Mouse (Mus musculus): Measurements from ENCODE around the gene Stap2. TPM values are rescaled to one million over a fixed set of nuclear protein-coding genes. Genes with fewer than 3 reads are reported as not detected.
A peak's percentile ranks its signal among the peaks of the same experiment; 100 is the strongest.

Gene Stap2
- polyA plus RNA-seq, 1 experiment, result 51.8 TPM

- no peak for TF ChIP-seq POLR2A (IDR thresholded peaks at IDR 0.05; ENCODE audit: borderline replicate concordance, insufficient read depth, low read length)
- TF ChIP-seq CTCF (IDR thresholded peaks at IDR 0.05; ENCODE audit: borderline replicate concordance, insufficient read depth, low read depth, low read length), result no peak
- peak in 1 of 2 experiments; percentile 29 for DNase-seq
- no peak overlapping the region for H3K4me3 ChIP-seq (replicated peaks; ENCODE audit: insufficient read depth, low read depth, low read length)
- H3K27ac ChIP-seq (ENCODE audit: insufficient read depth, low read length), result peak overlapping the region; percentile 56
- 88% methylated on average over 7 of the region's 7 CpGs for WGBS
- no peaks in the 10 kb centered on the region for H3K27me3 ChIP-seq (ENCODE audit: control insufficient read depth, insufficient read depth, low read length)
- peaks cover 63% of the 10 kb centered on the region for H3K4me1 ChIP-seq (ENCODE audit: control insufficient read depth, insufficient read depth, low read length)
Observed at GRCm38 (mm10) chr17:56031431-56031830, 26.0 kb upstream of the Stap2 start.

GRCm38 (mm10) chr17:56030919-56031318 lies 25.5 kb upstream of the Stap2 start:
- H3K27ac ChIP-seq (ENCODE audit: insufficient read depth, low read length), result peak overlapping the region; percentile 56
- peak in 1 of 2 experiments; percentile 45 for DNase-seq
- H3K4me1 ChIP-seq (ENCODE audit: control insufficient read depth, insufficient read depth, low read length), result peaks cover 68% of the 10 kb centered on the region
- 9% methylated on average over 5 of the region's 5 CpGs for WGBS
- H3K4me3 ChIP-seq (replicated peaks; ENCODE audit: insufficient read depth, low read depth, low read length), result no peak overlapping the region
- H3K27me3 ChIP-seq (ENCODE audit: control insufficient read depth, insufficient read depth, low read length), result no peaks in the 10 kb centered on the region
- TF ChIP-seq POLR2A (IDR thresholded peaks at IDR 0.05; ENCODE audit: borderline replicate concordance, insufficient read depth, low read length) (no peak), CTCF (IDR thresholded peaks at IDR 0.05; ENCODE audit: borderline replicate concordance, insufficient read depth, low read depth, low read length) (no peak; the same call in 1 of the 2 replicates)

GRCm38 (mm10) chr17:56030238-56030870 lies 25.0 kb upstream of the Stap2 start:
- no peak for TF ChIP-seq POLR2A (IDR thresholded peaks at IDR 0.05; ENCODE audit: borderline replicate concordance, insufficient read depth, low read length)
- no peak for TF ChIP-seq CTCF (IDR thresholded peaks at IDR 0.05; ENCODE audit: borderline replicate concordance, insufficient read depth, low read depth, low read length)
- peak; percentile 44 to 62 for DNase-seq
- Histone ChIP-seq H3K27ac (ENCODE audit: insufficient read depth, low read length) (peak overlapping the region; percentile 56), H3K4me1 (ENCODE audit: control insufficient read depth, insufficient read depth, low read length) (peaks cover 72% of the 10 kb centered on the region), H3K4me3 (replicated peaks; ENCODE audit: insufficient read depth, low read depth, low read length) (no peak overlapping the region), H3K27me3 (ENCODE audit: control insufficient read depth, insufficient read depth, low read length) (no peaks in the 10 kb centered on the region)
- WGBS, result 14% methylated on average over 9 of the region's 9 CpGs

- TF ChIP-seq POLR2A (IDR thresholded peaks at IDR 0.05; ENCODE audit: borderline replicate concordance, insufficient read depth, low read length), result no peak
- TF ChIP-seq CTCF (IDR thresholded peaks at IDR 0.05; ENCODE audit: borderline replicate concordance, insufficient read depth, low read depth, low read length), result no peak
- Histone ChIP-seq H3K27me3 (ENCODE audit: control insufficient read depth, insufficient read depth, low read length) (no peaks in the 10 kb centered on the region), H3K27ac (ENCODE audit: insufficient read depth, low read length) (peak overlapping the region; percentile 83), H3K4me1 (ENCODE audit: control insufficient read depth, insufficient read depth, low read length) (peaks cover 85% of the 10 kb centered on the region), H3K4me3 (replicated peaks; ENCODE audit: insufficient read depth, low read depth, low read length) (no peak overlapping the region)
- 4% methylated on average over 5 of the region's 5 CpGs for WGBS
- DNase-seq, result peak; percentile 73 to 76
Observed at GRCm38 (mm10) chr17:56027801-56028441, 22.5 kb upstream of the Stap2 start.

GRCm38 (mm10) chr17:56026881-56027280 lies 21.5 kb upstream of the Stap2 start:
- Histone ChIP-seq H3K4me1 (ENCODE audit: control insufficient read depth, insufficient read depth, low read length) (peaks cover 89% of the 10 kb centered on the region), H3K4me3 (replicated peaks; ENCODE audit: insufficient read depth, low read depth, low read length) (no peak overlapping the region), H3K27me3 (ENCODE audit: control insufficient read depth, insufficient read depth, low read length) (no peaks in the 10 kb centered on the region), H3K27ac (ENCODE audit: insufficient read depth, low read length) (peak overlapping the region; percentile 83)
- TF ChIP-seq POLR2A (IDR thresholded peaks at IDR 0.05; ENCODE audit: borderline replicate concordance, insufficient read depth, low read length) (no peak), CTCF (IDR thresholded peaks at IDR 0.05; ENCODE audit: borderline replicate concordance, insufficient read depth, low read depth, low read length) (no peak)
- WGBS, result 13% methylated on average over 1 of the region's 1 CpGs
- peak in 1 of 2 experiments; percentile 23 for DNase-seq

- H3K27ac ChIP-seq (ENCODE audit: insufficient read depth, low read length), result peak overlapping the region; percentile 83
- no peak overlapping the region for H3K4me3 ChIP-seq (replicated peaks; ENCODE audit: insufficient read depth, low read depth, low read length)
- WGBS, result 82% methylated on average over 1 of the region's 1 CpGs
- DNase-seq, result peak in 1 of 2 experiments; percentile 4
- no peak for TF ChIP-seq POLR2A (IDR thresholded peaks at IDR 0.05; ENCODE audit: borderline replicate concordance, insufficient read depth, low read length)
- no peak for TF ChIP-seq CTCF (IDR thresholded peaks at IDR 0.05; ENCODE audit: borderline replicate concordance, insufficient read depth, low read depth, low read length)
- no peaks in the 10 kb centered on the region for H3K27me3 ChIP-seq (ENCODE audit: control insufficient read depth, insufficient read depth, low read length)
- peaks cover 93% of the 10 kb centered on the region for H3K4me1 ChIP-seq (ENCODE audit: control insufficient read depth, insufficient read depth, low read length)
Observed at GRCm38 (mm10) chr17:56026303-56026702, 20.9 kb upstream of the Stap2 start.

- peak in 1 of 2 experiments; percentile 8 for DNase-seq
- H3K4me3 ChIP-seq (replicated peaks; ENCODE audit: insufficient read depth, low read depth, low read length), result no peak overlapping the region
- no peak for TF ChIP-seq CTCF (IDR thresholded peaks at IDR 0.05; ENCODE audit: borderline replicate concordance, insufficient read depth, low read depth, low read length)
- no peak for TF ChIP-seq POLR2A (IDR thresholded peaks at IDR 0.05; ENCODE audit: borderline replicate concordance, insufficient read depth, low read length)
- H3K27ac ChIP-seq (ENCODE audit: insufficient read depth, low read length), result peak overlapping the region; percentile 8; the same call in 1 of the 2 replicates
- H3K27me3 ChIP-seq (ENCODE audit: control insufficient read depth, insufficient read depth, low read length), result no peaks in the 10 kb centered on the region
- peaks cover 94% of the 10 kb centered on the region for H3K4me1 ChIP-seq (ENCODE audit: control insufficient read depth, insufficient read depth, low read length)
- WGBS, result 37% methylated on average over 5 of the region's 5 CpGs
Observed at GRCm38 (mm10) chr17:56024931-56025330, 19.5 kb upstream of the Stap2 start.

GRCm38 (mm10) chr17:56024476-56024875 lies 19.1 kb upstream of the Stap2 start:
- 37% methylated on average over 2 of the region's 2 CpGs for WGBS
- peak in 1 of 2 experiments; percentile 27 for DNase-seq
- peaks cover 95% of the 10 kb centered on the region for H3K4me1 ChIP-seq (ENCODE audit: control insufficient read depth, insufficient read depth, low read length)
- H3K4me3 ChIP-seq (replicated peaks; ENCODE audit: insufficient read depth, low read depth, low read length), result no peak overlapping the region
- H3K27ac ChIP-seq (ENCODE audit: insufficient read depth, low read length), result peak overlapping the region; percentile 8; the same call in 1 of the 2 replicates
- H3K27me3 ChIP-seq (ENCODE audit: control insufficient read depth, insufficient read depth, low read length), result no peaks in the 10 kb centered on the region
- TF ChIP-seq CTCF (IDR thresholded peaks at IDR 0.05; ENCODE audit: borderline replicate concordance, insufficient read depth, low read depth, low read length), result no peak
- TF ChIP-seq POLR2A (IDR thresholded peaks at IDR 0.05; ENCODE audit: borderline replicate concordance, insufficient read depth, low read length), result no peak
